ENCODE assay signal across 9 mouse cellular contexts in the genomic region with DNA sequence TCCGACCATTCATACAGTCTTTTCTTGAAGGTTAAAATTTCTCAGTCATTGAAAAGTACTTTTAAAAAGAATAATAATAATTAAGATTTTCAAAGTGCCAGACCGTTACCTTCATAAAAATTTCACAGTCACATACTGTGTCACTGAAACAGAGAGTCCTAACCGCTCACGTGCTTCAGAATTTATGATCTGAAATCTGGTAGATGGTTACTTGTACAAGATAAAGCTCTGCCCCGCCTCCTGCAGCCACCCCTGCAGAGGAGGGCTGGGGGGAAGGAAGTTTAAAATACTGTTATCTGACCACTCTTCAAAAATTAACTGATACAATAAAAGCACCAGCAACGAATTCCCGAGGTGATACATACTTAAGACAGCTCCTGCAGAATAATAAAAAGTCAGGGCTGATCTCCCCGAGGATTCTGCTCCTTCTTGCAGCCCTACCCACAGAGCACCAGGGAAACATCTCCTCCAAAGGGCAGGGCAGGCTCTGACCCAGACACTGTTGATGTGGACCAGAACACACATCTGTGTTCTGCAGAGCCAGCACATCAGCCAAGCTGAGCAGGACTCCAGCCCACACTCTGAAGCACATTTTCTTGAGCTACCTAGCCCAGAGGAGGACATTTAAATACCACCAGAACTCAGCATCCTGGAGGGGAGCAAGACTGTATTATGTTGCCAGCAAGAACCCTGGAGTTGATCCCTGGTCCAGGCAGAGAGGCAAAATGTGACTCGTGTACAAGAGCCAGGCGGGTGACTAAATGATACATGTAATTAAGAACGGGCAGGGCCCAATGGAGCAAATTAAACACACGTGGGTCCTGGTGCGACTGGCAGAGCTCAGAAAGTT.
DNase-seq lines count a peak whose midpoint lies in the region; ATAC-seq and TF ChIP-seq lines count a peak whose summit lies in the region.
"Had no signal": no experiment of that assay in that cellular context is flagged by ENCODE, and none has a peak within 500 bp of the region (broad histone marks: within the 10 kb centered on the region; RNA-seq: fewer than 3 reads in every experiment).

No protein-coding gene starts in this region.

- H3K9ac ChIP-seq in kidney, embryonic 15.5 days, result no peak overlapping the region
- H3K9ac ChIP-seq in limb, embryonic 12.5 days (replicated peaks), result no peak overlapping the region
- no peak overlapping the region for H3K9ac ChIP-seq in neural tube, embryonic 12.5 days

- TF ChIP-seq POLR2A in kidney, adult 2 months (IDR thresholded peaks at IDR 0.05; ENCODE audit: low read depth, low read length), result no peak

- H3K27ac ChIP-seq in kidney, embryonic 15.5 days, result 0 out of 2 replicates have a peak overlapping the region, but pooled peaks have one; percentile 11
- no peak overlapping the region for H3K27ac ChIP-seq in kidney, adult 2 months (ENCODE audit: insufficient read depth, low read depth, low read length)
- H3K27ac ChIP-seq in embryonic facial prominence, embryonic 10.5 days (replicated peaks), result peak overlapping the region; percentile 78
- H3K27ac ChIP-seq in limb, embryonic 12.5 days, result 0 out of 2 replicates have a peak overlapping the region, but pooled peaks have one; percentile 53
- H3K27ac ChIP-seq in neural tube, embryonic 12.5 days, result no peak overlapping the region

- 0 out of 2 replicates have a peak, but pooled peaks have one; percentile 10 for ATAC-seq in kidney, embryonic 15.5 days (replicated peaks; ENCODE audit: low FRiP score)
- ATAC-seq in limb, embryonic 12.5 days (ENCODE audit: insufficient number of reproducible peaks, insufficient read depth, low FRiP score, low TSS enrichment, low read depth), result no peak
- peak; percentile 18; the same call in 1 of the 2 replicates for ATAC-seq in neural tube, embryonic 12.5 days (ENCODE audit: low FRiP score, low read depth)
- no peak for ATAC-seq in erythroid progenitor cell, adult 5-6 weeks (replicated peaks; ENCODE audit: low FRiP score, poor library complexity, severe bottlenecking)

- no peaks in the 10 kb centered on the region for H3K27me3 ChIP-seq in kidney, embryonic 15.5 days
- no peaks in the 10 kb centered on the region for H3K27me3 ChIP-seq in kidney, adult 2 months (replicated peaks; ENCODE audit: control insufficient read depth, insufficient read depth, low read length)
- H3K27me3 ChIP-seq in embryonic facial prominence, embryonic 10.5 days (replicated peaks; ENCODE audit: low read depth, poor library complexity, severe bottlenecking), result no peaks in the 10 kb centered on the region
- H3K27me3 ChIP-seq in limb, embryonic 12.5 days, result no peaks in the 10 kb centered on the region; the same call in 1 of the 2 replicates
- no peaks in the 10 kb centered on the region for H3K27me3 ChIP-seq in neural tube, embryonic 12.5 days (replicated peaks)

- H3K4me1 ChIP-seq in kidney, embryonic 15.5 days, result peaks cover 56% of the 10 kb centered on the region
- no peaks in the 10 kb centered on the region for H3K4me1 ChIP-seq in kidney, adult 2 months (ENCODE audit: control insufficient read depth, insufficient read depth, low read length)
- H3K4me1 ChIP-seq in embryonic facial prominence, embryonic 10.5 days, result peaks cover 75% of the 10 kb centered on the region
- peaks cover 48% of the 10 kb centered on the region for H3K4me1 ChIP-seq in limb, embryonic 12.5 days (replicated peaks)
- peaks cover 63% of the 10 kb centered on the region for H3K4me1 ChIP-seq in neural tube, embryonic 12.5 days

- intact Hi-C loops in left cerebral cortex, postnatal 10 days (cut with DNase I), result no loop called here

- H3K4me2 ChIP-seq in kidney, embryonic 15.5 days, result peak overlapping the region; percentile 17; the same call in 1 of the 2 replicates
- peak overlapping the region; percentile 62 for H3K4me2 ChIP-seq in limb, embryonic 12.5 days
- peak overlapping the region; percentile 52; the same call in 1 of the 2 replicates for H3K4me2 ChIP-seq in neural tube, embryonic 12.5 days (replicated peaks)

- no peaks in the 10 kb centered on the region for H3K36me3 ChIP-seq in kidney, embryonic 15.5 days
- no peaks in the 10 kb centered on the region for H3K36me3 ChIP-seq in kidney, adult 2 months (ENCODE audit: control insufficient read depth, insufficient read depth, low read length)
- no peaks in the 10 kb centered on the region for H3K36me3 ChIP-seq in embryonic facial prominence, embryonic 10.5 days (replicated peaks)
- no peaks in the 10 kb centered on the region for H3K36me3 ChIP-seq in limb, embryonic 12.5 days
- H3K36me3 ChIP-seq in neural tube, embryonic 12.5 days, result no peaks in the 10 kb centered on the region

- DNase-seq in kidney, adult 2 months, result no peak
- DNase-seq in embryonic facial prominence, embryonic 10.5 days (ENCODE audit: low spot score), result peak; percentile 72
- no peak for DNase-seq in left cerebral cortex, postnatal 10 days (ENCODE audit: extremely low spot score in 1 of 2, low spot score in 2 of 2)
- no peak for DNase-seq in adrenal gland, postnatal 10 days
- DNase-seq: cerebellum, postnatal 10 days had no signal

- 20% methylated on average over 13 of the region's 13 CpGs for WGBS in kidney, embryonic 15.5 days
- 67% methylated on average over 13 of the region's 13 CpGs for WGBS in kidney, adult 2 months
- WGBS in embryonic facial prominence, embryonic 10.5 days, result 28% methylated on average over 13 of the region's 13 CpGs
- 10% methylated on average over 13 of the region's 13 CpGs for WGBS in limb, embryonic 12.5 days
- 13% methylated on average over 13 of the region's 13 CpGs for WGBS in neural tube, embryonic 12.5 days

- H3K9me3 ChIP-seq in kidney, embryonic 15.5 days (replicated peaks), result no peaks in the 10 kb centered on the region
- H3K9me3 ChIP-seq in embryonic facial prominence, embryonic 10.5 days, result no peaks in the 10 kb centered on the region
- no peaks in the 10 kb centered on the region for H3K9me3 ChIP-seq in limb, embryonic 12.5 days
- H3K9me3 ChIP-seq in neural tube, embryonic 12.5 days, result no peaks in the 10 kb centered on the region

- H3K4me3 ChIP-seq in kidney, embryonic 15.5 days (replicated peaks), result no peak overlapping the region
- no peak overlapping the region for H3K4me3 ChIP-seq in kidney, adult 2 months (ENCODE audit: insufficient read depth, low read depth, low read length)
- peak overlapping the region; percentile 51 for H3K4me3 ChIP-seq in embryonic facial prominence, embryonic 10.5 days
- no peak overlapping the region for H3K4me3 ChIP-seq in limb, embryonic 12.5 days (replicated peaks)
- H3K4me3 ChIP-seq in neural tube, embryonic 12.5 days, result no peak overlapping the region

- no peak for TF ChIP-seq CTCF in kidney, adult 2 months (conservative IDR thresholded peaks at IDR 0.05; ENCODE audit: insufficient read depth, insufficient read length, low read depth, low read length)

Comparison
In these comparisons a context has a peak if more than half of its experiments do, and no peak if none do; other contexts are left out.
1. H3K27ac ChIP-seq: peak in kidney, embryonic 15.5 days (single experiment), embryonic facial prominence, embryonic 10.5 days (single experiment) and limb, embryonic 12.5 days (single experiment); none in kidney, adult 2 months (single experiment) and neural tube, embryonic 12.5 days (single experiment).
2. ATAC-seq: peak in kidney, embryonic 15.5 days (single experiment) and neural tube, embryonic 12.5 days (single experiment); none in limb, embryonic 12.5 days (single experiment) and erythroid progenitor cell, adult 5-6 weeks (single experiment).
3. Peak in every context shown above with its lines, with median percentiles within 50 percentile points of each other: H3K4me2 ChIP-seq.